Mouse (Mus musculus) layer of hippocampus, adult 18-20 months (tissue): Measurements from ENCODE around the gene Tbxas1. TPM values are rescaled to one million over a fixed set of nuclear protein-coding genes. Genes with fewer than 3 reads are reported as not detected.
A peak's percentile ranks its signal among the peaks of the same experiment; 100 is the strongest.

Experiments used
- DNase-seq, 2 experiments: peaks; one replicate each; pipeline ENCODE4 v3.0.0; 2022; ENCODE audit warnings: low spot score in 2 of 2
- total RNA-seq, 2 experiments: library from RNA; stranded (reverse); gene quantifications; 2 replicates each; pipeline ENCODE4 v1.2.3; 2021

Gene Tbxas1
- total RNA-seq, 2 experiments from 2014 or later, result 1.9 to 2.7 TPM

DNA sequence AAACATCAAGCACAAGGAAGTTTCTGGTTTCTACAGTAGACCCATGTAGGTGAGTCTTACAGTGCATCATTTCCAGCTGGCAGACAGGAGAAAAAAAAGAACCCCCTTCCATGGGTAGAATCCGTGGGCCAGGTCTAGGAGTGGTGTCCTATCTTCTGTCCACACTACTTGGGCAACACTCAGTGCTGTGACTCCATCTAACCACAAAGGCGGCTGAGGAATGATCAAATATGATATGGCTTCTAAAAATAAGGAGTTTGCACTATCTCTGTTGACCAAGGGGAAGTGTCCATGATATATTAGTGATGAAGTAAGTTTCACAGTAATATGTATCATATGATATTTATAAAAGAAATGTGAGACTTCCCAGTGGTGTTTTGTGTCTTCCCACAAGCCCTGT is 16.8 kb downstream of the Tbxas1 start:
- no peak for DNase-seq

DNA sequence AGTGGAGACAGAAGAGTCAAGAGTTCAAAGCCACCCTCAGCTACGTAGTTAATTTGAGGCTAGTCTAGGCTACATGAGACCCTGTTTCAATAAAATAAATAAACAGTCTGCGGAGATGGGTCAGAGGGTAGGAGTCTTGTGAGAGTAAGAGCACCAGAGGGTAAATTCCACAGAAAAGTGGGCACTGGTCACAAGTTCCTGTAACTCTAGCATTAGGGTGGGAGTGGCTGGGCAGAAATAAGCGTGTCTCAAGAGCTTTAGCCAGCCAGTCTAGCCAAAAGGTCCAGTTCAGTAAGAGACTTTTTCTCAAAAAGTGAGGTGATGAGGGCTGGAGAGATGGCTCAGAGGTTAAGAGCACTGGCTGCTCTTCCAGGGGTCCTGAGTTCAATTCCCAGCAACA is 18.4 kb downstream of the Tbxas1 start:
- no peak for DNase-seq

DNA sequence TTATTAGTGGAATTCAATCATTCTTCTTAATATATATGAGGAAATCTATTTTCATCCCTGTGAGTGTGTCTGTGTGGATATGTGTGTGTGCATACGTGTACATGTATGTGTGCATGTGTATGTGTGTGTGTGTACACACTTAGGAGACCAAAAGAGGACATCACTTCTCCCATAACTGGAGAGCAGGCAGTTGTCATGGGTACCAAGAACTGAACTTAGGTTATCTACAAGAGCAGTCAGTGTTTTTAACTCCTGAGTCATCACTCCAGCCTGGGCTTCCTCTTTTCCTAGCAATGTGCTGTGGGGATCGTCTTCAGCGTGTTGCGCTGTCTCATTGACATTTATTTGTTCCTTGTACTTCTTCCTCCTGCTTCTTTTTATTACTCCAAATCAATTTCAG is 24.9 kb downstream of the Tbxas1 start:
- no peak for DNase-seq

GRCm38 (mm10) chr6:38900479-38901126 is 25.4 kb downstream of the Tbxas1 start:
- DNase-seq, result no peak

GRCm38 (mm10) chr6:38901152-38901551 is 25.9 kb downstream of the Tbxas1 start:
- no peak for DNase-seq

DNA sequence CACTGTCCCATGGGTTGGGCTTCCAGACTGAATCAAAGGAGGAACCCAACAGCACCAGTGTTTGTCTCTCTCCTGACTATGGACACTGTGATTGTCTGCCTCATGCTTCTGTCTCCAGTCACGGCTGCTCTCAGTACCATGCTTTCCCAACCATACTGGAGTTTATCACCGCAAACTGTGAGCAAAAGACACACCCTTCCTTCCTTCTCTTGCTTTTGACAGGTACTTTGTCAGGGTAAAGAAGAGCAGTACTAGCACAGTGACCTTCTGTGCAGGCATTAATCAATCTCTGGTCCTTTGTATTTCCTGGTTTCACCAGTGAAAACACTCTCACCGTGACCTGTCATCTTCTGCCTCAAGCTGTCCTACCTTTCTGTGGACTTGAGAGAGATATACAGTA is 26.4 kb downstream of the Tbxas1 start:
- no peak for DNase-seq

DNA sequence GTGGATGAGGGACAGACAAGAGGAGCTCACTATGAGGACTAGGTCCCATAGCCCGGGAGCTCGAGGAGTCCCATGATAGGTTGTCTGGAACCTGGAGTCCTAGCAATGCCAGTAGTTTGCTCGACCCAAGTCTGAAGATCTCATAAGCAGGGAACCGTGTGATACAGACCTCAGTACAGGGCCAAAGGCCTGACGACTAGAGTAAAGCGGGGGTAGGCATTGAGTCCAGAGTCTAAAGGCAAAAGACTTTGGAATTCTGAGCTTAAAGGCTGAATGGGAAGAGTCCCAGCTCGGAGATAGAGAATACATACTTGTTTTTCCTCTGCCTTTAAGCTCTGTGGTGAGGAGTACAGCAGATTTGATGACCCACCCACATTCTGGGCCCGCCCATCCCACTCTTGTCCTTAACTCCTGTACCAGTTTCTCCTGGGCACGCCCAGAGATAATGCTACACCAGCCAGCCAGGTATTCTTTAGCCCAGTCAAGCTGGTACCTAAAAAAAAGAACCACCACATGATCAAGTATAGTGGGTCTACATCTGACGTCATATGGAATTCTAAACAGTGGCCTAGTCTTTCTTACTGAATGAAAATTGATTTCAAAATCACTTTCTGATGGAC is 27.7 kb downstream of the Tbxas1 start:
- DNase-seq, result no peak

GRCm38 (mm10) chr6:38906005-38906404 is 30.8 kb downstream of the Tbxas1 start:
- DNase-seq, result no peak

GRCm38 (mm10) chr6:38908401-38908800 is 33.2 kb downstream of the Tbxas1 start:
- no peak for DNase-seq

DNA sequence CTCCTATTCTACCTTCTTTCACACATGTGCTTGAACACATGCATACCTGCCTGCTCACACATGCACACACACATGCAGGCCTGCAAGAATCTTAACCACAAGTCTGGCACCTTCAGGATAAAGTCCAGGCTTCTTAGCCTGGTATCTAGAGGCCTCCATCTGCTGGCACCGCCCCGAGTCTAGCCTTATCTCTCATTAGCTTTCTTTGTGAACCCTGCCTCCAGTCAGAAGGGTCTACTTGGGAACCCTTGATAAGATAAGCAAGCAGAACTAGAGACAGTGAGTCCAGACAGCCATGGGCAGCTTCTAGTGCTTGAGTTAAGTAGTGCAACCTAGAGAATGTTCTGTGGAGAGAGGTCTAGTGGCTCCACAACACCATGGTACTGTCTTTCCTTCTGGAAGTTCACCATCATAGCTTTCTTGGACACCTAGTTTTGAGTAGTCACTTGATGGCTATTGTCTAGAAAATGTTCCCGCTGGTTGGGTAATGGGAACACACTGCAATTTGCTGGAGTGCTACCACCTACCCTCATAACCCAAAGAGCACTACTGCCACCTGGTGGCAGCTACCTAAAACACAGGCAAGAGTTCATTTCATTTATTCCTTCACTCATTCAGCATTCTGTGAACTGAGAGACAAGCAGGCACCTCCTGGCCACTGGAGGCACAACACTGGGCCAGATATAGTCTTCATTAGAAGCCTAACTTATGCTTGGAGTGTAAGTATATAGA is 35.8 kb downstream of the Tbxas1 start:
- DNase-seq, result peak; percentile 35 to 77

DNA sequence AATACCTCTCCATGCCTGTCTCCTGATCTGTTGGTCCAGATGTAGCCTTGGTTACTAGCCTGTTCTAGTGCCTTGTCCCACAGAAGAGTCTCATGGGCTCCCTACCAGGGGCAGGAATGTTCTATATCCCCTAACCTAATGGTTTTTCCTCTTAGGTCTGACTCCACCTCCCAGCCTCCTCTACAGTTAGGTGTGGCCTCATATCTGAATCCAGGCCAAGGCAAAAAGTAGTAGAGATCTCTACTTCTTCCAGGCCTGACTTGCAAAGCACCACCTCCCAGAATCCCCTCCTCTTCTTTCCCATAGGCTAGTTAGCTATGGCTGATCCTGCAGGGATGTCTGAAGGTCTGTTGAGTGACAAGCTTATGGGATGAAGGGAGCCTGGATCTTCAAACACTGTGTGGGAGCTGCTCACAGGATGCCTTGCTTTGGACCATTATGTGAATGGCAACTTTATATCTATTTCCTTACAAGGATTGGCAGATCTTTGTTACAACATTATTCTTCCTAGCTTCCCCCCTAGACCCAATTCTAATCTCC is 37.0 kb downstream of the Tbxas1 start:
- DNase-seq, result no peak

DNA sequence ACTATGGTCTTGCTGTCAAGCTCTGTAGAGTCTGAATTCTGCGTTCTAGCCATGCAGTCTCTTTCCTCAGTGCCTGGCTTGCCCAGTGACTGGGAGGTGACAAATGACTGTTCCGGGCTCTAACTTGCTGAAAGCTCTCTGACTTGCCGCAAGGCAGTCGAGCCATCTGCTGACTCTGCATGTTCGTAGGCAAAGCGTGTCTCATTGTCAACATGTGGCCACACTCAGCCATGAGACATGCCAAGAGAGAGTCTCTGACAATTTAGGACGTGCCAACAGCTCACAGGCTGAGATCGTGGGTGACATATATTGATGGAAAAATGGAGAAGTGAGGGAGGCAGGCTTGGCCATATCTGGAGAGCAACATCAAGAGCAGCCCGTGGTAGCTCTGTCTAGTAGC is 37.6 kb downstream of the Tbxas1 start:
- peak; percentile 60 to 68 for DNase-seq

DNA sequence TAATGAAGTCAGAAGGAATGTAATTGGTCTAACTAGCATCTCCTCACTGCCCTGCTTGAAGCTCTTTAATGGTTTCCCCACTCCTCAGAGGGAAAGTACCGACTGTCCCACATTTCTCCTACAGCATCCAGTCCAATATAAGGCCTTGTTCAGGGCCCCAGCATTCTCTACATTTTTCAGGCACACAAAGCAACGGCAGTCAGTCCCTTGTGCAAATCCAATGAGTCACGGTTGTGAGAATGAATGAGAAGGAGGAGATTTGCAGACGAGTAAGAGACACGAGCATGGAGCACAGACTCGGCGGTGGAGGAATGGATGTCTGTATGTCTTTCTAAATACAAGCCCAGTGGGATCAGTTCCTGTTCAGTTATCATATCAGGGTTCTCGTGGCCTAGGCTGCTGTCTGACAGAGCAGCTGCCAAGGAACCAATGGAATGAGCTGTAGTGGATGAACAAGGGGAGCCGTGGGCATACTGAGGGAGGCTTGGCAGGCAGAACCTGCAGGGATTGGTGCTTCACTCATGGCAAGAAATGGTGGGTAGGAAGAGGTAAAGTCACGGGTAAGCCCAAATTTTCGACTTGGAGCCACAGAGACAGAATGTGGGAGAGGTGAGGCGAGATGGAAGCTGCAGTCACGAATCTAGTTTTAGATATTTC is 38.3 kb downstream of the Tbxas1 start:
- no peak for DNase-seq

GRCm38 (mm10) chr6:38914181-38914580 is 39.0 kb downstream of the Tbxas1 start:
- DNase-seq, result peak in 1 of 2 experiments; percentile 40

- no peak for DNase-seq
Observed at GRCm38 (mm10) chr6:38915776-38916175, 40.6 kb downstream of the Tbxas1 start.

DNA sequence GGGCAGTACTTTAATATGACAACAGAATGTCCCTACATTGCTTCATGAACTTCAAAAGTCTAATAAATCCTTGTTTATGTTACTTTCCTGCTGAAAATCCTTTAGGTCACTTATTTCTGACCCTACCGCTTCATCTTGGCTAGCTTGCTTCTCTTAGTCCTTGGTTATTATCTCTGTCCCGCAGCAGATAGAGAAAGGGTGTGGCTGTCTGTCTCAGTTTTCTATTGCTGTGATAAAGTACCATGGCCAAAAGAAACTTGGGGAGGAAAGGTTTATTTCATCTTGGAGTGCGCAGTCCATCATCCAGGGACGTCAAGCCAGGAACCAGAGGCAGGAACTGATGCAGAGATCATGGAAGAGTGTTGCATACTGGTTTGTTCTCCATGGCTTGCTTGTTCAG is 41.4 kb downstream of the Tbxas1 start:
- DNase-seq, result no peak

- no peak for DNase-seq
Observed at GRCm38 (mm10) chr6:38917415-38917814, 42.2 kb downstream of the Tbxas1 start.

GRCm38 (mm10) chr6:38918728-38919127 is 43.5 kb downstream of the Tbxas1 start:
- DNase-seq, result no peak

GRCm38 (mm10) chr6:38919135-38919740 is 44.0 kb downstream of the Tbxas1 start:
- no peak for DNase-seq

- no peak for DNase-seq
Observed at GRCm38 (mm10) chr6:38920141-38920540, 44.9 kb downstream of the Tbxas1 start.

- no peak for DNase-seq
Observed at GRCm38 (mm10) chr6:38921095-38921809, 46.0 kb downstream of the Tbxas1 start.
